Mouse (Mus musculus): ENCODE measurements around the gene Prdm13.

Gene Prdm13

DNA sequence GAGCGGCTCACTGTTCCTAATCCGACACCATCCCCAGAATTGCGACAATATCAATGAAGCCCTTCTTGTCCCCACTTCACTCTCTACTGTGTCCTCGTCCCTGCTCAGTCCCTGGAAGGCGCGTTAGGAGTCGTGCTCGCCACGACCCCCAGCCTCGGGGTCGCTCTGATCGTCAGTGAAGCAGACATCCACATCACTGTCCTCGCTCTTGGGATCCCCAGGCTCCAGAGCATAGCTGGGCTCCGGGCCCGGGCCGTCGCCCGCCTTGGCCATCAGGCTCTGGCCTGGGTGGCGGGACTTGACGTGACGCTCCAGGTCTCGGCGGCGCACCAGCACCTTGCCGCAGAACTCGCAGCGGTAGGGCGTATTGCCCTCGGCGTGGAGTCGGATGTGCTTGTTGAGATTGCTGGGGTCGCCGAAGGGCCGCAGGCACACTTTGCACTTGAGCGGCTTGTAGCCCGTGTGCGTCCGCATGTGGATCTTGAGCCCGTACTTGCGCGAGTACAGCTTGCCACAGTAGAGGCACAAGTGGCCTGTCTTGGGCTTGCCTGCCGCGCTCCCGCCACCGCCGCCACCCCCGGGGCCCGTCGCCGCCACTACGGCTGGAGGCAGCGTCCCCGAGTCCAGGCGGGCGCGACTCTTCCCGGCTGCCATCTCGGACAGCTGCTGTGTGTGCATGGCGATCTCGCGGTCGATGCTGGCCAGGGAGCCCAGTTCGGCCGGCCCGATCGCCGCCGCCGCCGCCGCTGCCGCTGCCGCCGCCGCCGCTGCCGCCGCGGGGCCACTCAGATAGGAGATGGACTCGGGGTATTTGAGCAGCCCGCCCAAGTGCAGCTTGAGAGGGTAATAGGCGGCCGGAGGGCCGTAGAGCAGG is 7.4 kb downstream of the Prdm13 start:
- no peak for DNase-seq (ENCODE audit: low spot score in 2 of 2)

DNA sequence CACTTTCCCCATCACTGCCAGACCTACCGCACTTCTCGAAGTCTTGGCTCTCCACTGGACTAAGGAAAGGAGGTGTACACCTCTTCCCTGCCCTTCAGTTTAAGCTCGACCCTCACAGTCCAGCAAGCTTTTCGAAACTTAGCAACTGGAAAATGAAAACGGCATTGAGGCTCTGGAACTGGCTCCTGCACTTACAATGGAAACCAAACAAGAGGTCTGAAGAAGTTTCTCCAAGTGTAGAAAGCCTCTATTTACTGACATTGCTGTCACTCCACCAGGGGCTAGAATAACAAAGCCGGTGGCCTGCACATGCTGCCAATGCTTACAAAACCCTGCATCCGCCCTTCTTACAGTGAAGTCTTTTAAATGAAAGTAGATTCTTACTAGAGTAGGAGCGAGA is 11.1 kb downstream of the Prdm13 start:
- no peak for DNase-seq (ENCODE audit: low spot score in 2 of 2)

DNA sequence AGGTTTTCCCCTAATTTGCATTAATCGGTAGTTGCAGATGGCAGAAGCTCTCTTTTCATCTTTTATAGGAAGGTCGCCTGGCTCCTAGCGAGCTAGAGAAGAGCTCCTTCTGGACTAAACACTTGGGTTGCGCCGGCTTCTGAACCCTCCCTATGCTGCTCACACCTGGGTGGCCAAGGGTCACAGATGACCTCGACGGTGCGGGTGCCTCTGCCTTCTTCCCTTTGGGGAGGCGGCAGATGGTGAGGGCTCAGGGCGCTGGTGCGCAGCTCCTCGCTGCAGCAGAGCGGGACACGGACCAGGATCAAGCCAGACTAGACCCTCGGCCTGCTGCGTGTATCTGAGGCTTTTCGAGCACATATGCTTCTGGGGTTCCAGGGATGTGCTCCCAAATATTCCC is 11.7 kb downstream of the Prdm13 start:
- DNase-seq (ENCODE audit: low spot score in 2 of 2) = no peak

DNA sequence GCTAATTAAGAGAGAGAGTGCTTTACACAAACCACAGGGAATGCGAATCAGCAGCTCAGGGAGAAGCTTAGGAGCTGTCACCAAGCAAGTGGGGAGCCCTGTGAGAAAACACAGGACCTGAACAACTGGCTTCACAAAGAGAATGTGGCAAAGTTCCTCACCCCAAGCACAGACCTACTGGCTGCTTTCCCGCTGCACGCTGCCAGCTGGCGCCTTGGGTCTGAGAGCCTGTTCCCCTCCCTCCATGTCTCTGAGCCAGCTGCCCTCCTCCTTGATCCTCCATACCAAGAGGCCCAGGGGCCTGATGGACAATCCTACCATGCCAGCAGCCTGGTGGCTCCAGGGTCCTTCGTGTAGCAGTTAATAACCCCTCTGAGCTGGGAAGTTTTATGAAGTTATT is 19.8 kb downstream of the Prdm13 start:
- DNase-seq (ENCODE audit: low spot score in 2 of 2) = no peak

DNA sequence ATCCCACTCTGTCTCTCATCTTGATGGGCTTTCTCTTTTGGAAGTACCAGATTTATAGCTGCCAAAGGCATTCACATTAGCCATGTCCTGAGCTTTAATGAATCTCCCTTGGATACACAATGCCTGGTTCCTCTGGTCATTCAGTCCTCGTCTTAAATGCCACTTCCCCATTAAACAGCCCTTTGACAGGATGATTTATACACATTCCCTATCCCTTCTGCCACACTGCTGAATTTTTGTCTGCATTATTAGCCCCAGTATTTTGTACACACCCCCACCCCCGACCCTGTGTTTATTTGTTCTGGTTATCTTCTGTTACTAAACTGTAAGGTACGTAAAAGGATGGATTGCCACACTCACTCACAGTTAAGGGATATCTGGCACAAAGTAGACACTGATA is 27.6 kb downstream of the Prdm13 start:
- no peak for DNase-seq (ENCODE audit: low spot score in 2 of 2)

DNA sequence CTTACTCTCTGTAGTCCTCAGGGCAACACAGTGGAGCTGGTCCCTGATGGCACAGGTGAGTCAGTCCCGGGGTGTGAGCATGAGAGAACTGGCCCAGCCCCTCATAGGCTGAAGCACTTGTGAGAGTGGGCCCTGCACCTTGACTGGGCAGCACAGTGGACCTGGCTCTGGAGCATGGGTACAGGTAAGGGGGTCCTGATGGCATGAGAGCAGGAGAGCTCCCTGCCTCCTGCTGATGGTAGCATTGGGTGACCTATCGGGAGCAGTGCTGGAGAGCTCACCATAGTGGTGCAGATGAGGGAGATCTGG is 56.5 kb downstream of the Prdm13 start:
- no peak for DNase-seq (ENCODE audit: low spot score in 2 of 2)

DNA sequence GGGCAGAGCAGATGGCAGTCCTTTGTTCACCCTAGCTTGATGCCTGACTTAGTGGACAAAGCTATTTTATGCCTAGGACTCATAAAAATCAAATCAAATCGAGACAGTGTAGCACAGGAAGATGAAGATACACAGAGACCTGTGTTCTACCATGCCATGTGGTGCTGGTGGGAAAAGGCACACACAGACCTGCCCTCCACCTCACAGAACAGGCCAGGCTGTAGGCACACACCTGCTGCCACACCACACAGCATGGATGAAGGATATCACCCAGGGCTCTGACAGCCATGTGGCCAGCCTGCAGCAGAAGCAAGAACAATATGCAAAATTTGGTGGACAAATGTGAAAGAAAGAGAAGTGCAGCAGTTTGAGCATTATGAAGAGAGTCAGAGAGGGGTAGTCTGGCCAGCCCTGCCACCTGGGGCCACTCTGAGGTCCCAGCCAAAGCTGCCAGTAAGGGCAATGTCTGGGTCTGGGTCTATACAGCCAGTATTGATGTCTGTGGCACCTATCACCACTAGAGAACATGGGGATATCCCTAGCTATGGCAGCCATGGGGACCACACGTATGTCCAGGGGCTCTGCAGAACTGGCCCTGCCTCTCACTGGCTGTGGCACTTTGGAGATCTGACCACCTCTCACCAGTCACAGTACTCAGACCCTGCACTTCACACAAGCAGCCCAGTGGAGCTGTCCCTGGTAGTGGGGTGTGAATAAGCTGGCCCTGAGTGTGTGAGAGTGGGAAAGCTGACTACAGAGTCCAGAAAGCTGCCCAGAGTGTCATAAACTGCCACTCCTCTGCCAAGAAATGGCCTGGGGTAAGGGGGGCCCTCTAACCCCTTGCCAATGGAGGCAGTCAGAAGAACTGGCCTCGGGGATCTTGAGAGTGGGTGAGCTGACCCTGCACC is 57.1 kb downstream of the Prdm13 start:
- DNase-seq (ENCODE audit: low spot score in 2 of 2) = no peak
